20 mouse cellular contexts compared by ENCODE assay signal in the genomic region with DNA sequence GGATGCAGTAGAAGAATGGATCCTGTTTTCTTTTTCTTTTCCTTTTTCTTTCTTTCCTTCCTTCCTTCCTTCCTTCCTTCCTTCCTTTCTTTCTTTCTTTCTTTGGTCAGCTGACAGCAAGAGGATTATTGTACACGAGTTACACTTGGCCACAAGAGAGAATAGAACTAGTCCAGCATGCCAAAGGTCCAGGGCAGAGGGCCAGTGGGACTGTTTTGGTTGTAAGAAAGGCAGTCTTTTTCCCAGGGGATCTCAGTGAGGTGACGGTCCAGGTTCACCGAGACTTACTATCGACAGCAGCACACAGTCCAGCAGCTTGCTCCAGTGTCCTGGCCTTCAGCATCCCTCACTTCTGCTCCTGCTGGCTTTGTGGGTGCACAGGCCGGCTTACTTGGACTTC. TPM values are rescaled to one million over a fixed set of nuclear protein-coding genes. Genes with fewer than 3 reads are reported as not detected.
"Had no signal": no experiment of that assay in that cellular context is flagged by ENCODE, and none has a peak within 500 bp of the region (broad histone marks: within the 10 kb centered on the region; RNA-seq: fewer than 3 reads in every experiment).

No protein-coding gene starts in this region.

- H3K4me3 ChIP-seq: neural tube, embryonic 15.5 days; stomach, embryonic 15.5 days had no signal

- H3K27ac ChIP-seq: neural tube, embryonic 15.5 days; stomach, embryonic 15.5 days; stomach, postnatal 0 days had no signal

- H3K9me3 ChIP-seq: neural tube, embryonic 15.5 days; stomach, embryonic 15.5 days had no signal

- H3K27me3 ChIP-seq: neural tube, embryonic 15.5 days; stomach, embryonic 15.5 days had no signal

- H3K4me2 ChIP-seq: neural tube, embryonic 15.5 days; stomach, embryonic 15.5 days had no signal

- DNase-seq: retina, postnatal 1 day; right cerebral cortex, adult 18-20 months; right cerebral cortex, postnatal 14 days; right cerebral cortex, postnatal 25 days; right cerebral cortex, postnatal 4 days; spleen, adult 18-20 months; thymus, adult 18-20 months; thymus, adult 2 months; thymus, postnatal 14 days; thymus, postnatal 25 days; thymus, postnatal 36 days; thymus, postnatal 4 days had no signal

- H3K4me1 ChIP-seq: neural tube, embryonic 15.5 days; stomach, embryonic 15.5 days had no signal

- H3K9ac ChIP-seq: neural tube, embryonic 15.5 days; stomach, embryonic 15.5 days had no signal

RNA-seq across cellular contexts. Expression of a gene that starts 3.1 kb away (rescaled TPM):
- polyA plus RNA-seq: neural tube, embryonic 14.5 days; neural tube, embryonic 15.5 days; small intestine, adult 2 months; stomach, embryonic 14.5 days; stomach, embryonic 15.5 days; stomach, embryonic 16.5 days; stomach, postnatal 0 days; testis, adult 2 months had no signal
